Mouse (Mus musculus) cerebellum, adult 9-11 months (tissue): ENCODE measurements at regions not wholly inside any gene's neighbourhood (a gene's known extent, or its start where the extent isn't known, plus 50 kb on each side); places are given as distances from the start of the nearest gene placed in this dataset.

Experiments
- DNase-seq: peaks from one replicate; pipeline ENCODE4 v3.0.0; 2022

- DNase-seq, result no peak
Observed at GRCm38 (mm10) chrX:142456022-142456421, 65.7 kb upstream of the Acsl4 start.

- DNase-seq, result no peak
Observed at GRCm38 (mm10) chrX:142464174-142464573, 73.8 kb upstream of the Acsl4 start.

- DNase-seq, result no peak
Observed at GRCm38 (mm10) chrX:142464756-142465155, 74.4 kb upstream of the Acsl4 start.

GRCm38 (mm10) chrX:142467850-142468256 lies 77.5 kb upstream of the Acsl4 start:
- no peak for DNase-seq

- no peak for DNase-seq
Observed at GRCm38 (mm10) chrX:142468388-142468787, 78.1 kb upstream of the Acsl4 start.

- no peak for DNase-seq
Observed at GRCm38 (mm10) chrX:142469048-142469634, 78.8 kb upstream of the Acsl4 start.

GRCm38 (mm10) chrX:142470083-142470482 lies 79.7 kb upstream of the Acsl4 start:
- DNase-seq, result no peak

GRCm38 (mm10) chrX:142481203-142481815 lies 91.0 kb upstream of the Acsl4 start:
- DNase-seq, result no peak

GRCm38 (mm10) chrX:142488078-142488477 lies 97.7 kb upstream of the Acsl4 start:
- no peak for DNase-seq

- DNase-seq, result no peak
Observed at GRCm38 (mm10) chrX:142490093-142490717, 99.9 kb upstream of the Acsl4 start.

GRCm38 (mm10) chrX:142501094-142501493 lies 110.8 kb upstream of the Acsl4 start:
- DNase-seq, result no peak

GRCm38 (mm10) chrX:142504962-142505361 lies 114.6 kb upstream of the Acsl4 start:
- no peak for DNase-seq

GRCm38 (mm10) chrX:142507475-142507874 lies 117.1 kb upstream of the Acsl4 start:
- no peak for DNase-seq

- DNase-seq, result no peak
Observed at GRCm38 (mm10) chrX:142516406-142517131, 126.2 kb upstream of the Acsl4 start.

- DNase-seq, result no peak
Observed at GRCm38 (mm10) chrX:142517205-142517604, 126.9 kb upstream of the Acsl4 start.

- DNase-seq, result no peak
Observed at GRCm38 (mm10) chrX:142521063-142521462, 130.7 kb upstream of the Acsl4 start.

GRCm38 (mm10) chrX:142526953-142527352 lies 136.6 kb upstream of the Acsl4 start:
- DNase-seq, result no peak

- DNase-seq, result no peak
Observed at GRCm38 (mm10) chrX:142529892-142530291, 139.6 kb upstream of the Acsl4 start.

GRCm38 (mm10) chrX:142534780-142535179 lies 144.4 kb upstream of the Acsl4 start:
- no peak for DNase-seq

- no peak for DNase-seq
Observed at GRCm38 (mm10) chrX:142535540-142535939, 145.2 kb upstream of the Acsl4 start.

- no peak for DNase-seq
Observed at GRCm38 (mm10) chrX:142535954-142536353, 145.3 kb upstream of the Tmem164 start.

- no peak for DNase-seq
Observed at GRCm38 (mm10) chrX:142537259-142537963, 143.8 kb upstream of the Tmem164 start.

GRCm38 (mm10) chrX:142540264-142540663 lies 140.9 kb upstream of the Tmem164 start:
- peak; percentile 54 for DNase-seq
